ENCODE assay signal across 8 mouse cellular contexts in genomic region chr14:105979544-105980323, GRCm38 (mm10).
DNase-seq lines count a peak whose midpoint lies in the region; ATAC-seq and TF ChIP-seq lines count a peak whose summit lies in the region.

No protein-coding gene starts in this region.

- no peak overlapping the region for H3K9ac ChIP-seq in embryonic facial prominence, embryonic 12.5 days
- H3K9ac ChIP-seq in heart, postnatal 0 days (replicated peaks; ENCODE audit: low read depth, low read length) = no peak overlapping the region
- H3K9ac ChIP-seq in limb, embryonic 15.5 days = no peak overlapping the region

- no peaks in the 10 kb centered on the region for H3K36me3 ChIP-seq in embryonic facial prominence, embryonic 12.5 days
- no peaks in the 10 kb centered on the region for H3K36me3 ChIP-seq in heart, postnatal 0 days (replicated peaks; ENCODE audit: control insufficient read depth, insufficient read depth, low read length)
- no peaks in the 10 kb centered on the region for H3K36me3 ChIP-seq in limb, embryonic 15.5 days

- H3K4me1 ChIP-seq in embryonic facial prominence, embryonic 12.5 days = peaks cover 4% of the 10 kb centered on the region; the same call in 1 of the 2 replicates
- H3K4me1 ChIP-seq in heart, postnatal 0 days (ENCODE audit: control insufficient read depth, insufficient read depth) = no peaks in the 10 kb centered on the region
- H3K4me1 ChIP-seq in limb, embryonic 15.5 days = peaks cover 16% of the 10 kb centered on the region

- peak overlapping the region; percentile 84 for H3K27ac ChIP-seq in embryonic facial prominence, embryonic 12.5 days
- peak overlapping the region; percentile 68 for H3K27ac ChIP-seq in heart, postnatal 0 days (ENCODE audit: low read depth)
- peak overlapping the region; percentile 83 for H3K27ac ChIP-seq in limb, embryonic 15.5 days

- no peak for TF ChIP-seq CTCF in heart, postnatal 0 days (IDR thresholded peaks at IDR 0.05; ENCODE audit: low read depth)

- H3K4me2 ChIP-seq in embryonic facial prominence, embryonic 12.5 days (replicated peaks) = peak overlapping the region; percentile 33
- H3K4me2 ChIP-seq in heart, postnatal 0 days (ENCODE audit: low read depth, low read length) = no peak overlapping the region
- H3K4me2 ChIP-seq in limb, embryonic 15.5 days = peak overlapping the region; percentile 31; the same call in 1 of the 2 replicates

- H3K9me3 ChIP-seq in embryonic facial prominence, embryonic 12.5 days = no peaks in the 10 kb centered on the region
- no peaks in the 10 kb centered on the region for H3K9me3 ChIP-seq in heart, postnatal 0 days (replicated peaks; ENCODE audit: control insufficient read depth, low read length)
- no peaks in the 10 kb centered on the region for H3K9me3 ChIP-seq in limb, embryonic 15.5 days

- no peak overlapping the region for H3K4me3 ChIP-seq in embryonic facial prominence, embryonic 12.5 days
- H3K4me3 ChIP-seq in heart, postnatal 0 days (ENCODE audit: low read depth, low read length) = no peak overlapping the region
- no peak overlapping the region for H3K4me3 ChIP-seq in limb, embryonic 15.5 days

- no peaks in the 10 kb centered on the region for H3K27me3 ChIP-seq in embryonic facial prominence, embryonic 12.5 days
- no peaks in the 10 kb centered on the region for H3K27me3 ChIP-seq in heart, postnatal 0 days (ENCODE audit: control insufficient read depth, insufficient read depth, low read length)
- H3K27me3 ChIP-seq in limb, embryonic 15.5 days = no peaks in the 10 kb centered on the region

- peak; percentile 83 for ATAC-seq in embryonic facial prominence, embryonic 12.5 days (ENCODE audit: insufficient number of reproducible peaks, insufficient read depth, low FRiP score, low TSS enrichment)
- peak; percentile 47 for ATAC-seq in heart, postnatal 0 days (ENCODE audit: insufficient read depth, low read depth)
- peak; percentile 88 for ATAC-seq in limb, embryonic 15.5 days (ENCODE audit: insufficient number of reproducible peaks, low FRiP score, low TSS enrichment, low read depth)

- WGBS in embryonic facial prominence, embryonic 12.5 days = 30% methylated on average over 15 of the region's 15 CpGs
- 63% methylated on average over 15 of the region's 15 CpGs for WGBS in heart, postnatal 0 days
- WGBS in limb, embryonic 15.5 days = 38% methylated on average over 15 of the region's 15 CpGs

- no peak for TF ChIP-seq EP300 in heart, postnatal 0 days (IDR thresholded peaks at IDR 0.05; ENCODE audit: low read depth)

- DNase-seq in adrenal gland, postnatal 14 days = peak; percentile 28
- no peak for DNase-seq in adrenal gland, adult 18-20 months (ENCODE audit: low spot score in 2 of 2)
- DNase-seq in heart, postnatal 0 days (ENCODE audit: low spot score) = peak; percentile 9
- DNase-seq in left cerebral cortex, adult 11 months (ENCODE audit: low spot score) = no peak
- no peak for DNase-seq in layer of hippocampus, adult 18-20 months (ENCODE audit: low spot score in 2 of 2)
- no peak for DNase-seq in left cerebral cortex, adult 8-10 months (ENCODE audit: low spot score in 2 of 2)

Comparison
In these comparisons a context has a peak if more than half of its experiments do, and no peak if none do; other contexts are left out.
1. DNase-seq: peak in adrenal gland, postnatal 14 days (single experiment) and heart, postnatal 0 days (single experiment); none in adrenal gland, adult 18-20 months (0 of 2), left cerebral cortex, adult 11 months (single experiment), layer of hippocampus, adult 18-20 months (0 of 2) and left cerebral cortex, adult 8-10 months (0 of 2).
2. Peak in every context shown above with its lines, with median percentiles within 50 percentile points of each other: ATAC-seq and H3K27ac ChIP-seq.